Mouse (Mus musculus) hindbrain, embryonic 11.5 days (tissue): ENCODE data around the gene Tubd1. TPM values are rescaled to one million over a fixed set of nuclear protein-coding genes. Genes with fewer than 3 reads are reported as not detected.
A peak's percentile ranks its signal among the peaks of the same experiment; 100 is the strongest.

Experiments used
- ATAC-seq: fragments of 200-750 bp; cut with Nextera tagmentation; 2 replicates; pipeline ENCODE4 v1.8.0; 2017; ENCODE audit warnings: mild to moderate bottlenecking, moderate TSS enrichment, moderate library complexity; ENCODE audit not compliant: low FRiP score
- DNase-seq: peaks from one replicate; pipeline ENCODE4 v3.0.0-alpha.2; 2015; ENCODE audit warnings: low spot score
- H3K27ac ChIP-seq: fragments of 300-500 bp; sonication (generic); 2 replicates; pipeline ENCODE4 v1.5.1; 2014; ENCODE audit warnings: mild to moderate bottlenecking, low read depth, low read length
- H3K27me3 ChIP-seq: fragments of 300-500 bp; sonication (generic); 2 replicates; pipeline ENCODE4 v1.6.1; 2014; ENCODE audit warnings: mild to moderate bottlenecking, low read length, moderate library complexity, mixed read lengths; ENCODE audit not compliant: control insufficient read depth, insufficient read depth
- H3K36me3 ChIP-seq: fragments of 300-500 bp; sonication (generic); 2 replicates; pipeline ENCODE4 v1.6.1; 2014; ENCODE audit warnings: mild to moderate bottlenecking, low read length, moderate library complexity, mixed read lengths; ENCODE audit not compliant: control insufficient read depth, insufficient read depth
- H3K4me1 ChIP-seq: fragments of 300-500 bp; sonication (generic); replicated peaks from 2 replicates; pipeline ENCODE4 v1.6.1; 2014; ENCODE audit warnings: low read length, mixed read lengths; ENCODE audit not compliant: control insufficient read depth, insufficient read depth
- H3K4me2 ChIP-seq: fragments of 300-500 bp; sonication (generic); replicated peaks from 2 replicates; pipeline ENCODE4 v1.6.1; 2014; ENCODE audit warnings: mild to moderate bottlenecking, low read depth, low read length
- H3K4me3 ChIP-seq: fragments of 300-500 bp; sonication (generic); 2 replicates; pipeline ENCODE4 v1.5.1; 2014; ENCODE audit warnings: low read depth, low read length
- H3K9ac ChIP-seq: fragments of 300-500 bp; sonication (generic); 2 replicates; pipeline ENCODE4 v1.6.1; 2014; ENCODE audit warnings: low read depth, low read length
- H3K9me3 ChIP-seq: fragments of 300-500 bp; sonication (generic); 2 replicates; pipeline ENCODE4 v1.6.1; 2016; ENCODE audit warnings: low read length; ENCODE audit not compliant: control insufficient read depth
- WGBS: fragments of 180-500 bp; shearing (Covaris S2); extraction: QIAGEN DNeasy Blood & Tissue Kit; methylation state at CpG from one replicate; pipeline ENCODE4 v1.1.7; 2014; 5-methylcytosine and 5-hydroxymethylcytosine counted together
- microRNA counts: library from miRNA; unstranded; fragments of <30 nt; microRNA quantifications from one replicate; lab custom pipeline; 2015
- polyA plus RNA-seq: library from polyadenylated mRNA; unstranded; fragments of >200 nt; fragmentation: Nextera tagmentation; extraction: Ambion mirVana; gene quantifications from 2 replicates; pipeline ENCODE4 v1.2.1, GENCODE M21; 2014

Gene Tubd1
- polyA plus RNA-seq, 1 experiment from 2014 or later, result 13.5 TPM

DNA sequence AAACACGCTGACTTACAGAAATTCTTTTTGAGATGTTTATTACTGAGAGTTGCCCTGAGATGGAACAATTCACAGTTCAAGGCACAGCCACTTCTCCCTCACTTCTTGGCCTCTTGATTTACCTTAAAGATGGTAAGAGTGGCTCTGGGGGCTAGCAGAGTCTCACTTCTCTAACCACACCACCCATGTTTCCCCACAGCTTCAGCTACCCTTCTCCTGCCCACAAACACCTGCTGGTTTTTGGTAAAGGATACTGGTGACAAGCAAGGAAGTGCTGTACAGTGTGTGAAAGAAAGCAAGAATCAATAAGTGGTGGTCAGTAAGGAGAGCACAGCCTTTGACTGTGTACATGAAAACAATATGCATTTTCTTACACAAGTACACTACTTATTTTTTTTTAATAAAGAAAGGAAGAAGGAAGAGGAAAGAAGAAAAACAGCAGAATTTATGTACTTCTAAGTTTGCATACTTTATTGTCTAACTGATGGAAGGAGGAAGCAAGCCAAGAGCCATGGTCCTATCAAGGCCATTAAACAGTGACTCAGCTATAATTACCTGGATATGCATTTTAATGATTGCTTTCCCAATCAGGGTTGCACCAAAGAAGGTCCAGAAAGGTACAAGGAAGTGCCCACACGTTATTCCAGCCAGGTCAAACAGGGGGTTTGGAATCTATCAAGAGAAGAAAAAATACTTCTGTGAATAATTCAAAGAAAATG, 62.0 kb downstream of the Tubd1 start:
- no peak for DNase-seq
- Histone ChIP-seq H3K4me2 (no peak overlapping the region), H3K4me3 (no peak overlapping the region), H3K27me3 (no peaks in the 10 kb centered on the region), H3K9me3 (no peaks in the 10 kb centered on the region), H3K27ac (no peak overlapping the region), H3K36me3 (peaks cover 2% of the 10 kb centered on the region; the same call in 1 of the 2 replicates), H3K9ac (no peak overlapping the region), H3K4me1 (no peaks in the 10 kb centered on the region)
- WGBS, result 89% methylated on average over 2 of the region's 2 CpGs
- ATAC-seq, result no peak

GRCm38 (mm10) chr11:86607808-86608350, 63.1 kb downstream of the Tubd1 start:
- Histone ChIP-seq H3K36me3 (peaks cover 2% of the 10 kb centered on the region; the same call in 1 of the 2 replicates), H3K4me3 (no peak overlapping the region), H3K27me3 (no peaks in the 10 kb centered on the region), H3K27ac (no peak overlapping the region), H3K4me2 (no peak overlapping the region), H3K9me3 (no peaks in the 10 kb centered on the region), H3K9ac (no peak overlapping the region), H3K4me1 (no peaks in the 10 kb centered on the region)
- ATAC-seq, result no peak
- no peak for DNase-seq
- 90% methylated on average over 2 of the region's 2 CpGs for WGBS

DNA sequence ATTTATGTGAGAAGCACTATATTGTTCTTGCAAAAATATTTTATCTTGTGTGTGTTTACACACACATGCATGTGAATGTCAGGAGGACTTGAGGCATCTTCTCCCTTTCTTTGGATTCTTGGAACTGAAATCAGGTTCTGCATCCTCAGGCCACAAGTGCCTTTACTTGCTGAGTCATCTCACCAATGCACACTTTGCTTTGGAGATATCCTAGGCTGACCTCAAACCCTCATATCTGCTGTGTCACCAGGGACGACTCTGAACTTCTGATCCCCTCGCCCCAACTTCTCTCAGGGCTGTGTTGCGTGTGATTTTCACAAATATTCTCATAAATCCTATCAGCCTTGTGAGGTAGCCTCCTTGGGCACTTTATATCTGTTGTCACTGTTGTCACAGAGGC, 65.4 kb downstream of the Tubd1 start:
- no peaks in the 10 kb centered on the region for H3K9me3 ChIP-seq
- no peak for DNase-seq
- H3K9ac ChIP-seq, result no peak overlapping the region
- peaks cover 2% of the 10 kb centered on the region; the same call in 1 of the 2 replicates for H3K36me3 ChIP-seq
- H3K4me2 ChIP-seq, result no peak overlapping the region
- no peaks in the 10 kb centered on the region for H3K4me1 ChIP-seq
- ATAC-seq, result no peak
- no peak overlapping the region for H3K4me3 ChIP-seq
- H3K27me3 ChIP-seq, result no peaks in the 10 kb centered on the region
- 93% methylated on average over 3 of the region's 3 CpGs for WGBS
- no peak overlapping the region for H3K27ac ChIP-seq

DNA sequence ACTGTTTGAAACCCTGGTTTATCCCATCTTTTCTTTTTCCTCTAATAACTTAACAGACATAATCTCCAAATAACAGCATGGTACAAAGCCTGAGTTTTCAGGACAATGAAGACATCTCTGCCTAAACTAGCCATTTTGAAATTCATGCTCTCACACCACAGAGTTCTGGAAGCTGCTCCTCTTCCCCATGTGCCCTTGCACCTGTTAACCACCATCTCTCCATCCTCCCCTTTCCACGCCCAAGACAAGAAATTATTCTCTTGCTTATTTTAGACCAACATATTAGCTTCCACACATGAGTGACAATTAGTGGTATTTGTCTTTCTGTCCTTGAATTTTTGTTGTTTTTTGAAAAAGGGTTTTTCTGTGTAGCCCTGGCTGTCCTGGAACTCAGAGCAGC, 67.2 kb downstream of the Tubd1 start:
- Histone ChIP-seq H3K27me3 (no peaks in the 10 kb centered on the region), H3K4me1 (no peaks in the 10 kb centered on the region), H3K36me3 (no peaks in the 10 kb centered on the region), H3K9ac (no peak overlapping the region), H3K4me2 (no peak overlapping the region), H3K4me3 (no peak overlapping the region), H3K9me3 (no peaks in the 10 kb centered on the region), H3K27ac (no peak overlapping the region)
- ATAC-seq, result no peak
- 96% methylated on average over 1 of the region's 1 CpGs for WGBS
- no peak for DNase-seq

GRCm38 (mm10) chr11:86614056-86614530, 69.3 kb downstream of the Tubd1 start:
- Histone ChIP-seq H3K4me2 (no peak overlapping the region), H3K36me3 (no peaks in the 10 kb centered on the region), H3K4me3 (no peak overlapping the region), H3K9me3 (no peaks in the 10 kb centered on the region), H3K9ac (no peak overlapping the region), H3K4me1 (no peaks in the 10 kb centered on the region), H3K27ac (no peak overlapping the region), H3K27me3 (no peaks in the 10 kb centered on the region)
- 80% methylated on average over 2 of the region's 2 CpGs for WGBS
- DNase-seq, result no peak
- ATAC-seq, result no peak

DNA sequence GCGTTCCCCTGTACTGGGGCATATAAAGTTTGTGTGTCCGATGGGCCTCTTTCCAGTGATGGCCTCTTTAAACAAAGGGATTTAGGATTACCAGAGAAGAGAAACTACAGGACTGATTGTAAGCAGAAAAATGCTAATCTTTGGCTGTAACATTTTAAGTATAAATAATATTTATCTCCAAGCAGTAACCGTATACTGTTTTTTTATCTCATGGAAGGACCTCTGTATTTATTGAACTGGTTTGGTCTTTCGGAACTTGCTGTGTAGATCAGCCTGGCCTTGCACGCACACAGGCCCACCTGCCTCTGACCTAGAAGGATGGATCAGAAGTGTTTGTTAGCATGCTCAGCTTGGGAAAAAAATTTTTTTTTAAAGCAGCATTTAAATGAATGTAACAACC, 69.8 kb downstream of the Tubd1 start:
- H3K4me3 ChIP-seq, result no peak overlapping the region
- H3K4me2 ChIP-seq, result no peak overlapping the region
- H3K36me3 ChIP-seq, result no peaks in the 10 kb centered on the region
- DNase-seq (no peak), ATAC-seq (no peak)
- WGBS, result 94% methylated on average over 5 of the region's 5 CpGs
- H3K9me3 ChIP-seq, result no peaks in the 10 kb centered on the region
- no peak overlapping the region for H3K9ac ChIP-seq
- no peak overlapping the region for H3K27ac ChIP-seq
- H3K4me1 ChIP-seq, result no peaks in the 10 kb centered on the region
- no peaks in the 10 kb centered on the region for H3K27me3 ChIP-seq

MicroRNAs within 50 kb of the gene (microRNA counts, 519-probe panel; counts per million panel counts)
- microRNA mmu-miR-21 (lab: Ali Mortazavi, UCI), result 4,854 counts per million, percentile 62 among the panel's probes with 10 or more counts

Other genes with a start within 250 kb of the Tubd1 start
- gene Med13, start 187.4 kb upstream of the Tubd1 start, polyA plus RNA-seq, result 13.3 and 17.4 TPM in 2 replicates
- 21.5 and 26.3 TPM in 2 replicates for gene Rnft1, start 60.3 kb upstream of the Tubd1 start, polyA plus RNA-seq
- 56.4 and 57.8 TPM in 2 replicates for gene Rps6kb1, start 186 bp upstream of the Tubd1 start, polyA plus RNA-seq
- 97.9 and 105 TPM in 2 replicates for gene Vmp1, start 138.8 kb downstream of the Tubd1 start, polyA plus RNA-seq
- 40.3 and 42.4 TPM in 2 replicates for gene Ptrh2, start 139.0 kb downstream of the Tubd1 start, polyA plus RNA-seq
- gene Cltc, start 212.6 kb downstream of the Tubd1 start, polyA plus RNA-seq, result 173 and 188 TPM in 2 replicates